Mouse (Mus musculus) B cell, adult 2 months (primary cell): ENCODE results near the gene Dok7.

Experiments
- DNase-seq, 2 experiments: peaks; one replicate each; pipeline ENCODE4 v3.0.0; 2022

The Dok7 gene

GRCm38 (mm10) chr5:35056604-35057432, at the start of gene Dok7:
Dok7 (plus strand) TSS chr5:35056766.
- DNase-seq: no peak

- DNase-seq: no peak
These were observed 47.4 kb upstream of the Dok7 start for GRCm38 (mm10) chr5:35009163-35009562.

- DNase-seq: no peak
These were observed 45.9 kb upstream of the Dok7 start for GRCm38 (mm10) chr5:35010656-35011055.

GRCm38 (mm10) chr5:35011156-35011923, 45.2 kb upstream of the Dok7 start:
- no peak for DNase-seq

- DNase-seq: no peak
These were observed 42.5 kb upstream of the Dok7 start for GRCm38 (mm10) chr5:35014036-35014435.

- no peak for DNase-seq
These were observed 36.8 kb upstream of the Dok7 start for GRCm38 (mm10) chr5:35019673-35020300.

- no peak for DNase-seq
These were observed 35.9 kb upstream of the Dok7 start for GRCm38 (mm10) chr5:35020410-35021241.

GRCm38 (mm10) chr5:35024975-35025374, 31.6 kb upstream of the Dok7 start:
- DNase-seq: peak; percentile 35 to 41

GRCm38 (mm10) chr5:35029303-35029702, 27.3 kb upstream of the Dok7 start:
- DNase-seq: no peak

GRCm38 (mm10) chr5:35029755-35030154, 26.8 kb upstream of the Dok7 start:
- DNase-seq: no peak

GRCm38 (mm10) chr5:35033068-35033467, 23.5 kb upstream of the Dok7 start:
- peak; percentile 44 to 51 for DNase-seq

GRCm38 (mm10) chr5:35033619-35034018, 22.9 kb upstream of the Dok7 start:
- DNase-seq: no peak

GRCm38 (mm10) chr5:35035141-35035540, 21.4 kb upstream of the Dok7 start:
- DNase-seq: no peak

- DNase-seq: no peak
These were observed 20.8 kb upstream of the Dok7 start for GRCm38 (mm10) chr5:35035795-35036194.

GRCm38 (mm10) chr5:35037438-35037837, 19.1 kb upstream of the Dok7 start:
- no peak for DNase-seq

GRCm38 (mm10) chr5:35041268-35041829, 15.2 kb upstream of the Dok7 start, which contains the start of gene Hgfac:
Hgfac (plus strand) TSS chr5:35041509.
- DNase-seq: no peak

GRCm38 (mm10) chr5:35042431-35043109, 14.0 kb upstream of the Dok7 start:
- peak; percentile 20 to 27 for DNase-seq

GRCm38 (mm10) chr5:35043110-35043451, 13.5 kb upstream of the Dok7 start:
- DNase-seq: peak; percentile 76 to 80

GRCm38 (mm10) chr5:35050541-35050940, 6.0 kb upstream of the Dok7 start:
- no peak for DNase-seq

GRCm38 (mm10) chr5:35054628-35055027, 1.9 kb upstream of the Dok7 start:
- no peak for DNase-seq

GRCm38 (mm10) chr5:35055076-35055475, 1.5 kb upstream of the Dok7 start:
- DNase-seq: no peak

- no peak for DNase-seq
These were observed 1.0 kb downstream of the Dok7 start for GRCm38 (mm10) chr5:35057582-35057981.
